Mouse (Mus musculus) embryonic fibroblast, embryonic 13.5 days (primary cell): Measurements from ENCODE around the gene Kctd19. TPM values are rescaled to one million over a fixed set of nuclear protein-coding genes. Genes with fewer than 3 reads are reported as not detected.

Experiments
- H3K27ac ChIP-seq: 2 replicates; pipeline ENCODE4 v1.5.1; 2012; ENCODE audit warnings: low read length, control low read depth, inconsistent platforms; ENCODE audit not compliant: insufficient read depth
- H3K4me1 ChIP-seq: 2 replicates; pipeline ENCODE4 v1.6.1; 2011; ENCODE audit warnings: low read length; ENCODE audit not compliant: control insufficient read depth, insufficient read depth
- H3K4me3 ChIP-seq: 2 replicates; pipeline ENCODE4 v1.5.1; 2011; ENCODE audit warnings: mild to moderate bottlenecking, control low read depth, low read length; ENCODE audit not compliant: insufficient read depth
- CTCF ChIP-seq: IDR thresholded peaks from 2 replicates; pipeline ENCODE4 v1.5.1; 2011; ENCODE audit warnings: mild to moderate bottlenecking, control low read depth, low read length, moderate library complexity, borderline replicate concordance; ENCODE audit not compliant: insufficient read depth
- POLR2A ChIP-seq: IDR thresholded peaks from 2 replicates; pipeline ENCODE4 v1.6.1; 2011; ENCODE audit warnings: low read depth, mild to moderate bottlenecking, control low read depth, low read length, moderate library complexity
- polyA plus RNA-seq: library from polyadenylated mRNA; stranded (reverse); fragments of >200 nt; gene quantifications from 2 replicates; pipeline ENCODE4 v1.2.4, GENCODE M21; 2011; ENCODE audit warnings: low read depth; ENCODE audit not compliant: missing spikeins, insufficient read length

The Kctd19 gene
- polyA plus RNA-seq, 1 experiment: not detected

GRCm38 (mm10) chr8:105349096-105349771 is 64.1 kb downstream of the Kctd19 start:
- Histone ChIP-seq H3K27ac (peak overlapping the region; percentile 85; the same call in 1 of the 2 replicates), H3K4me1 (peaks cover 12% of the 10 kb centered on the region), H3K4me3 (peak overlapping the region; percentile 90)
- no peak for TF ChIP-seq CTCF
- TF ChIP-seq POLR2A: peak; percentile 26; the same call in 1 of the 2 replicates

GRCm38 (mm10) chr8:105348450-105349095 is 64.7 kb downstream of the Kctd19 start, which contains the start of gene Slc9a5:
Slc9a5 (plus strand) TSS chr8:105348843.
- Histone ChIP-seq H3K4me1 (peaks cover 12% of the 10 kb centered on the region), H3K4me3 (peak within 1 kb of the TSS; percentile 90), H3K27ac (peak within 1 kb of the TSS; percentile 85)
- TF ChIP-seq CTCF (no peak), POLR2A (peak; percentile 38)

- peak within 1 kb of the TSS; percentile 85 for H3K27ac ChIP-seq
- H3K4me1 ChIP-seq: peaks cover 12% of the 10 kb centered on the region
- no peak for TF ChIP-seq CTCF
- TF ChIP-seq POLR2A: peak; percentile 84
- H3K4me3 ChIP-seq: peak within 1 kb of the TSS; percentile 90
Observed at GRCm38 (mm10) chr8:105347428-105348221, 65.7 kb downstream of the Kctd19 start, which contains the start of gene Fhod1. Fhod1 (minus strand) TSS chr8:105347953.

- H3K4me1 ChIP-seq: peaks cover 12% of the 10 kb centered on the region
- H3K27ac ChIP-seq: peak overlapping the region; percentile 55
- H3K4me3 ChIP-seq: peak overlapping the region; percentile 75
- peak; percentile 43; the same call in 1 of the 2 replicates for TF ChIP-seq POLR2A
- no peak for TF ChIP-seq CTCF
Observed at GRCm38 (mm10) chr8:105346611-105347427, 66.5 kb downstream of the Kctd19 start.

- TF ChIP-seq POLR2A (no peak), CTCF (no peak)
- no peak overlapping the region for H3K4me3 ChIP-seq
- H3K4me1 ChIP-seq: peaks cover 17% of the 10 kb centered on the region
- H3K27ac ChIP-seq: peak overlapping the region; percentile 72
Observed at GRCm38 (mm10) chr8:105345061-105345975, 68.0 kb downstream of the Kctd19 start.

GRCm38 (mm10) chr8:105343791-105344574 is 69.3 kb downstream of the Kctd19 start:
- Histone ChIP-seq H3K4me3 (no peak overlapping the region), H3K27ac (no peak overlapping the region), H3K4me1 (peaks cover 15% of the 10 kb centered on the region)
- TF ChIP-seq CTCF (no peak), POLR2A (no peak)

GRCm38 (mm10) chr8:105342768-105343167 is 70.5 kb downstream of the Kctd19 start:
- Histone ChIP-seq H3K27ac (no peak overlapping the region), H3K4me1 (peaks cover 15% of the 10 kb centered on the region), H3K4me3 (no peak overlapping the region)
- TF ChIP-seq POLR2A: no peak
- TF ChIP-seq CTCF: no peak

GRCm38 (mm10) chr8:105341399-105341798 is 71.9 kb downstream of the Kctd19 start:
- Histone ChIP-seq H3K4me3 (no peak overlapping the region), H3K4me1 (peaks cover 15% of the 10 kb centered on the region), H3K27ac (no peak overlapping the region)
- TF ChIP-seq CTCF (no peak), POLR2A (no peak)
